Mouse (Mus musculus): ENCODE measurements around the gene Rps6kl1.

- TF ChIP-seq POLR2A (IDR thresholded peaks at IDR 0.05; ENCODE audit: control insufficient read depth, low read depth, low read length) = no peak
- no peak for TF ChIP-seq CTCF (IDR thresholded peaks at IDR 0.05; ENCODE audit: control insufficient read depth, insufficient read depth, insufficient replicate concordance, low read depth, low read length)
These were observed 48.9 kb upstream of the Rps6kl1 start for GRCm38 (mm10) chr12:85199954-85200353.

All from testis, adult 2 months (tissue).